Mouse (Mus musculus) T-helper 1 cell (primary cell): ENCODE measurements around the gene D16Ertd472e.

Experiments
- in situ Hi-C: fragments of 300-600 bp; cut with MboI, MseI; formaldehyde crosslinking; loops from one replicate; pipeline ENCODE4 v1.15.1; 2025; ENCODE audit warnings: high pct_unique_total_duplicates

The D16Ertd472e gene

GRCm38 (mm10) chr16:78574241-78574640, 2.3 kb downstream of the D16Ertd472e start:
- in situ Hi-C loops: loop anchor here (5.0 to 10.0 kb wide), 2 partner anchors 37 to 1809 kb away; no protein-coding TSS in a partner anchor

GRCm38 (mm10) chr16:78573016-78573415, 3.5 kb downstream of the D16Ertd472e start:
- in situ Hi-C loops: loop anchor here (5.0 to 10.0 kb wide), 2 partner anchors 36 to 1808 kb away; no protein-coding TSS in a partner anchor

- in situ Hi-C loops: no loop called here
These were observed 12.2 kb downstream of the D16Ertd472e start for GRCm38 (mm10) chr16:78564110-78564821.

- in situ Hi-C loops: no loop called here
These were observed 13.2 kb downstream of the D16Ertd472e start for GRCm38 (mm10) chr16:78563093-78563971.

GRCm38 (mm10) chr16:78560627-78561026, 15.9 kb downstream of the D16Ertd472e start:
- in situ Hi-C loops: no loop called here

GRCm38 (mm10) chr16:78560063-78560462, 16.4 kb downstream of the D16Ertd472e start:
- in situ Hi-C loops: no loop called here

GRCm38 (mm10) chr16:78557573-78557972, 18.9 kb downstream of the D16Ertd472e start:
- in situ Hi-C loops: no loop called here

GRCm38 (mm10) chr16:78554911-78555648, 21.4 kb downstream of the D16Ertd472e start:
- in situ Hi-C loops: no loop called here

GRCm38 (mm10) chr16:78547367-78547766, 29.1 kb downstream of the D16Ertd472e start:
- in situ Hi-C loops: loop anchor here (10.0 kb wide), 1 partner anchor 173 kb away; the partner anchor contains the start of gene Btg3

GRCm38 (mm10) chr16:78546529-78546928, 30.0 kb downstream of the D16Ertd472e start:
- in situ Hi-C loops: loop anchor here (10.0 kb wide), 1 partner anchor 172 kb away; the partner anchor contains the start of gene Btg3

GRCm38 (mm10) chr16:78540376-78541246, 35.9 kb downstream of the D16Ertd472e start:
- in situ Hi-C loops: loop anchor here (10.0 kb wide), 1 partner anchor 166 kb away; the partner anchor contains the start of gene Btg3

GRCm38 (mm10) chr16:78537798-78538422, 38.6 kb downstream of the D16Ertd472e start:
- in situ Hi-C loops: loop anchor here (5.0 kb wide), 1 partner anchor 34 kb away; no protein-coding TSS in a partner anchor

GRCm38 (mm10) chr16:78537322-78537721, 39.2 kb downstream of the D16Ertd472e start:
- in situ Hi-C loops: loop anchor here (5.0 kb wide), 1 partner anchor 35 kb away; no protein-coding TSS in a partner anchor

GRCm38 (mm10) chr16:78534468-78534867, 42.0 kb downstream of the D16Ertd472e start:
- in situ Hi-C loops: loop anchor here (5.0 kb wide), 2 partner anchors 52 to 88 kb away; no protein-coding TSS in a partner anchor

- in situ Hi-C loops: loop anchor here (5.0 kb wide), 2 partner anchors 50 to 90 kb away; no protein-coding TSS in a partner anchor
These were observed 44.4 kb downstream of the D16Ertd472e start for GRCm38 (mm10) chr16:78531957-78532605.

- in situ Hi-C loops: no loop called here
These were observed 53.5 kb downstream of the D16Ertd472e start for GRCm38 (mm10) chr16:78522974-78523373.

GRCm38 (mm10) chr16:78518697-78519096, 57.8 kb downstream of the D16Ertd472e start:
- in situ Hi-C loops: no loop called here

GRCm38 (mm10) chr16:78517171-78517570, 59.3 kb downstream of the D16Ertd472e start:
- in situ Hi-C loops: no loop called here

- in situ Hi-C loops: no loop called here
These were observed 65.0 kb downstream of the D16Ertd472e start for GRCm38 (mm10) chr16:78511526-78511925.
